Mouse (Mus musculus): Measurements from ENCODE around the gene AU022252.
A peak's percentile ranks its signal among the peaks of the same experiment; 100 is the strongest.

Gene AU022252

DNA sequence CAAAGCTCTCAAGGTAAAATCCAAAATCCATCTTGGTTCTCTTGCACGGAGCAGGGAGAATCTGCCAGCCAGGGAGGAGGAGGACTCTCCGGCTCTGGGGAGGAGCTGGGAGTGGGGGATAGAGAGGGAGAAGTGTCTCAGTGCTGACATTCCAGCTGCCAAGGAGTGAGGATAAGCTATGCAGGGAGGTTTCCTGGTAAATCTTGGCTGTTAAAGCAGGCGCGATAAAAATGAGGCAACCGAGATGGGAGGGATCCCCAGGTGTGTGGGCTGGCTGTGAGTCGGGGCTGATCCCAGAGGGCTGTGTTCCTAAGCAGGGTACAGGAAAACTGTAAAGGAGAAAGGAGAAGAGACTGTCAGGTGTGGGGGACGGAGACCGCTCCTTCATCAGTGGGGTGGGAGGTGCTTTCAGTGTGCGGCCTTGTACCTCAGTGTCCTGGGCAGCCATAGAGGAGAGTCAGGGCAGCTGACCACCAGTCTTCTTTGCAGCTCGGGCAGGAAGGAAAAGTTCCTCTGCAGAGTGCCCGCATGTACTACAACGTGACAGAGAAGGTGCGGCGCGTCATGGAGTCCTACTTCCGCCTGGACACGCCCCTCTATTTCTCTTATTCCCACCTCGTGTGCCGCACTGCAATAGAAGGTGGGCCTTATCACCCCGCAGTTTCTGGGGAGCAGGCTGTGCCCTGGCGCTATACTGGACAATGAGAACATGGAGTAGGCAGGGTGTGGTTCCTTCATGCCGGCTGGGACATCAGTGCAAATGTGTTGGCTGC lies 12.1 kb upstream of the AU022252 start:
- no peak for DNase-seq

DNA sequence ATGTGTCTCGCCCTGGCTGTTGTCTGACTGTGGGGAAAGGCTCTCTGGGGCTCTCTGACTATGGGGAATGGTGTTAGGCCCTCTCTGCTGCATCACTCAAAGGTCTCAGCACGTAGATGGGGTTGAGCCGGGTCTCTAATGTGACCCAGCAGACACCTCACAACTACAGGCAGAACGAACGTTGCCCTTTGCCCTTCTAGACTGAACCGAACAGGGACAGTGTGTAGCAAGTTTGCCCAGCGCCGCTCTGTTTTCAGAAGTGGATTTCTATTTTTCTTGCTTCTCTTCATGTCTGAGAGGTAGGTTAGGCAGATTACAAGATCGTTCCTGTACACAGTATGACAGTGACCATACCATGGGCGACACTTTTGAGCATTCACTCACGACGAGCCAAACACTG lies 10.1 kb upstream of the AU022252 start:
- DNase-seq, result no peak

GRCm38 (mm10) chr4:119241664-119242063 lies 9.2 kb upstream of the AU022252 start:
- no peak for DNase-seq

GRCm38 (mm10) chr4:119239181-119239682 lies 6.7 kb upstream of the AU022252 start:
- DNase-seq, result peak; percentile 89

DNA sequence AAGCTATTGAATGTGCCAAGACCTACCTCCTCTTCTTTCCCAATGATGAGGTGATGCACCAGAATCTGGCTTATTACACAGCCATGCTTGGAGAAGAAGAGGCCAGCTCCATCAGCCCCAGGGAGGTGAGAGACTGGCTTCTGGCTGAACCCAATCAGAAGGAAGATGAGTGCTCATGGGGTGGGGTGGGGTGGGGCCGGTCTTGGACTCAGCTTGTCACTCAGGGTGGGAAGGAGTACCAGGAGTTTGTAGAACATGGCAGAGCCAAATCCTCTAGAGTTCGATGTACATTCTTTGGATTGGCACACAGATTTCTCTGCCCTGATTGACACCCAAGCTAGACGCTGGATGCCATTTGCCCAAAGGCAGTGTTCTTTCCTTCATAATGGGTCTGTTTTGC lies 6.1 kb upstream of the AU022252 start:
- DNase-seq, result no peak

DNA sequence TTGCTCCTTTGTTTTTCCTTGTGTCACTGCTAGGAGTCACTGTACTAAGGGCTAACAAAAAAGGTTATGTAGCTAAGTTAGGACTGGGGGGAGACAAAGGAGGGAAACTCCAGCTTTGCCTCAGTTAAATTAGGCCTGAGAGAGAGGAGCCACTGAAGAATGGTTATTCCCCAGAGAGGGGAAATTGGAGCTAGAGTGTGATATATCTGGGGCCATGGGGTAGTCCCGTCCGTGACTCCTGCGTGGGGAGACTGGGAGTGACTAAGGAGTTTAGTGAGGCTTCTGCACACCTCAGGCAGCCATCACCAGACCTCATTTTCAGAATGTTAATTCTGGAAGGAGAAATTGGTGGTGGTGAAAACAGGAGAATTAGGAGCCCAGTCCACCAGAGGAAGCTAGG lies 1.8 kb upstream of the AU022252 start:
- DNase-seq, result no peak

GRCm38 (mm10) chr4:119233256-119233901 lies 867 bp upstream of the AU022252 start:
- peak; percentile 70 for DNase-seq

DNA sequence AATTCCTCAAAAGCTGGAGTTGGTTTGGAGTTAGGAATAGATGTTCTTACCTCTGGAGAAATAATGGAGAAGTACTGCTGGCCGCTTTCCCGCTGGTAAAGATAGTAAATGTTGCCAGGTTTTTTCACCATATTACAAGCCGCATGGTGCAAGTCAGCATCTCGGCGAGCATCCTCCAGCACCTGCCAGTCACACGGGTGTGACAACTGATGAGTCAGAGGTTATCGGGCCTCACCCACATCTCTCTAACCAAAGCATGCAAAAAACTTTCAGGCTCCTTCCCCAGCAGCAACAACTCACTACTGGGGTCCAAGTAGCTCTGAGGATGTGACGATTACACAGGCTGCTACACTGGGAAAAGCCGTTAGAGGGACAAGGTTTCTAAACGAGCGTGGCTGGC lies 5.8 kb downstream of the AU022252 start:
- DNase-seq, result no peak

GRCm38 (mm10) chr4:119225719-119226118 lies 6.8 kb downstream of the AU022252 start:
- DNase-seq, result no peak

GRCm38 (mm10) chr4:119224534-119224933 lies 8.0 kb downstream of the AU022252 start:
- no peak for DNase-seq

DNA sequence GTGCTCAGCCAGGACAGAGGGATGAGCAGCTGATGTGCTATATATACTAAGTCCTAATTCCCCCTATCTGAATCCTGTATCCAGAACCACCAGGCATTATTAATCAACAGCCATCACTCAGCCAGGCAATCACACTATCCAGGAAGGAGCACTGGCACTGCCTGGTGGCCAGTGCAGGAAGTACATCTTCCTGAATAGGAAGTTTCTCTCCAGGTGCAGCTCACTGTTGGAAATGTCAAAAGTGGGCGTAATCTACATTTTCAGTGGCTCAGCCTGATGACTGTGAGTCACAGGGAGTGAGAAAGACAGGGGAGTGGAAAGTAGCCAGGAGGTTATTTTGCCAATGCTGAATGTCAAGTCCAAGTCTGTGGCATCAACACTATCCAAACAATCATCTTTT lies 8.8 kb downstream of the AU022252 start:
- DNase-seq, result peak; percentile 82

DNA sequence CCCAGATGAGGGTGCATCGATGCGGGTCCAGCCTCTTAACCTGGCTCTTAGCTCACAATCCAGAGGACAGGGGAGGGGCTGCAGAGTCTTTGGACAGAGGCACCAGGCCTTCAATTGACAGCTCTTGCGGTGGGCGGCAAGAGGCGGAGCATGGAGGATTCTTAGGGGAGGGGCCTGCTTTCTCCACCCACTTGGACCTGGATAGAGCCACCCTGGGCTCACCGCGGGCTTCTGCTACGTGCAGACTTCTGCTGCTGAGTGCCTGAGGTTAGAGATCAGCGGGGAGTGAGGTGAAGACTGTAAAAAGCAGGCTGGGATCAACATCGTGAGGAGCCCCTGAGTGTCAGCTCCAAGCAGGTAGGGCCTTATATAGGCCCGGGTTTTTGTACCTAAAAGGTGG lies 14.3 kb downstream of the AU022252 start, which contains the start of gene Tmem269:
TSS of gene Tmem269 (minus strand) at position 49 of the 400 bp plus-strand sequence.
- peak; percentile 35 for DNase-seq

GRCm38 (mm10) chr4:119216667-119217066 lies 15.8 kb downstream of the AU022252 start:
- peak; percentile 17 for DNase-seq

- peak; percentile 80 for DNase-seq
These were observed 27.8 kb downstream of the AU022252 start for GRCm38 (mm10) chr4:119204672-119205071.

- no peak for DNase-seq
These were observed 34.4 kb downstream of the AU022252 start for GRCm38 (mm10) chr4:119198105-119198504.

DNA sequence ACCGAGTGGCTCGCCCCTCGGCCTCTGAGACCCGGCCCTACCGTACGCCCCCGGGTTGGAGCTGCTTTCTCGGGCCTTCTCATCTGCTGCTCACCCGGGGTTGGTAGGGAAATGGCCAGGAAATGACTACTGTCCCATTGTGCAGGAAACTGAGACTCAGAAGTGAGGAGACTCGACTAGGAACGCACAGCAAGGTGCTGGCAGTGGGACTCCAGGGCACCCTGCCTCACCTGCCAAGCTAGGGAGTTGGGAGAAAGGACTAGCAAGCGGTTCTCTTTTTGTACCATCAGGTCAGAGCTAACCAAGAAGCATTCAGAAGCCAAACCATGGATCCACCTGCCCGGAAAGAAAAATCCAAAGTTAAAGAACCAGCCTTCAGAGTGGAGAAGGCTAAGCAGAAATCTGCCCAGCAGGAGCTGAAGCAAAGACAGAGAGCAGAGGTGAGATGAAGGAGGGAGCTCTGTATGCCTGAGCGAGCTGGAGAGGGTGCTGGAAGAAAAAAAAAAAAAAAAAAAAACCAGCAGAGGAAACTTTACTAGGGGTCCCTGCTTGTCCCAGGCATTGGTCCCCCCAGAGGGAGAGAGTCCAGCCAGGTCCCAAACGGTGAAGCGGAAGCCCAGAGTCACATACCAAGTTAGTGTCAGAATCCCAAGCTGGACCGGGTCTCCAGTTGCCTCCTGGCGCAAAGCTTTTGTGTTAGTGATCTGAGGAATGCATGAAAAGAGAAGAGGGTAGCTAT lies 36.8 kb downstream of the AU022252 start:
- DNase-seq, result no peak

DNA sequence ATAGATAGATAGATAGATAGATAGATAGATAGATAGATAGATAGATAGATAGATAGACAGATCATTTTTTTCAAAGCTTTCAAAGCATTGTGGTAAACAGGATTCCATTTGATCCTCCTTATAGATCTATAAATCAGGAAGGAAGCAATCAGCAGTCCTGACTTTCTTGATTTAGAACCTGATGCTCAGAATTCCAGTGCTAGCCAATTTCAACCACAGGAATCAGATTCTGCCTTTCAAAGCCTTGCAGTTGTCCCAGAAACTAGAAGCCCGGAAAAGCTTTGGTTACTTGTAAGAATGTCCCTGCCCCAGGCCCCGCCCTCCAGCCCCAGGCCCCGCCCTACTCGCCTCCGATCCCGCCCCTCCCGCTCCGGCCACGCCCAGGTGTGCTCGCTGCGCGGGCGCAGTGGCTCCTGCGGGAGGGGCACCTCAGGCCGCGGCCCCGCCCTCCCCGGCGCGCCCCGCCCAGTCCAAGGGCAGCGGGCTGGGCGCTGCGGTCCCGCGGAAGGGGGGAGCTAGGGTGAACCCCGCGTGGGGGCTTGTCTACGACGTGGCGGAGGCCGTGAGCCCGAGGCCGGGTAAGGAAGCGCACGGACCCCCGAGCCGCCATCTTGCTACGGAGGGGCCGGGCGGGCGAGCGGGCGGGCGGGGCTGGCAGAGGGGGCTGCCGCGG lies 37.5 kb downstream of the AU022252 start, which contains the start of gene Svbp:
TSS of gene Svbp (plus strand) at position 398 of the 673 bp plus-strand sequence.
- DNase-seq, result peak; percentile 92

GRCm38 (mm10) chr4:119192757-119193156 lies 39.8 kb downstream of the AU022252 start:
- no peak for DNase-seq

GRCm38 (mm10) chr4:119191273-119191672 lies 41.2 kb downstream of the AU022252 start:
- DNase-seq, result no peak

- DNase-seq, result no peak
These were observed 41.9 kb downstream of the AU022252 start for GRCm38 (mm10) chr4:119190618-119191017.

DNA sequence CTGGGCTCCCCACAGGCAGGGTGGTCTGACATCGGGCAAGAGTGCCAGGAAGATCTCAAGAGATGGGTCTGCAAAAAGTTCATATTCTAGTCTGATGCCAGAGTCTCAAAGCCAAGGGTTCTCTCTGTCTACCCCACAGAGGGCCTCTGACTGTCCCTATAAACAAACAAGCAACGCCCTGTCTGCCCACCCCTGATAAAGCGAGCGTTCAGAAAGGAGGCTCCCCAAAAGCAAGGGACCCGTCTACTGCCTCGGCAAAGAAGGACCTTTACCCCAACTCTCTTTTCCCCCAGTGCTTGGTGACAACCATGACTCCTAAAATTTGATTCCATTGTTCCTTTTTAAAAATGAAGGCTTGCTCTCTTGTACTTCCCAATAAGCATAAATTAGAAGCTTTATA lies 42.6 kb downstream of the AU022252 start, which contains the start of gene Ermap:
TSS of gene Ermap (minus strand) at position 148 of the 400 bp plus-strand sequence.
- DNase-seq, result no peak

DNA sequence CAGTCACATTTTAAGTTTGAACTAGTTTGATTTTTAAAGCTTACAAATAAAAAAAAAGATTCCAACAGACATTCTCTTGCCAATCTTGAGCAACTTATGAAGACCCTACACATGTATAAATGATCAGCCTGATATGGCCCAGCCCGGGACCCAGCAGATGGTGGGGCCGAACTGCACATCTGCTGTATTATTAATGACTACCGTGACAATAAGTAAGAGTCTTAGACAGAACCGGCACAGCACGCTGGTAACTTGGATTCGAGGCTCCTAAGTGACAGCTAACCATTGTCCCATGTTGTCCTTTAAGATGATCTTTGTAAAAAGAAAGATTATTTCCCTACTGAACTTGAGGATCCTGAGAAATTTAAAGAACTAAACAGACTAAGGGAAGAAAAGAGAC lies 43.1 kb downstream of the AU022252 start:
- DNase-seq, result no peak

Data from retina, postnatal 1 day (tissue).